Mouse (Mus musculus) urinary bladder, adult 2 months (tissue): Measurements from ENCODE around the gene Cenpx. TPM values are rescaled to one million over a fixed set of nuclear protein-coding genes. Genes with fewer than 3 reads are reported as not detected.
"Not testable (repeated sequence)": the region's sequence is repeated elsewhere in the genome, so short reads cannot be mapped to it uniquely, and the experiment has no call there.

Experiments
- DNase-seq: peaks from one replicate; pipeline ENCODE4 v3.0.0; 2022; ENCODE audit warnings: low spot score
- polyA plus RNA-seq: library from polyadenylated mRNA; depleted of rRNA; stranded (reverse); fragments of >200 nt; gene quantifications from 2 replicates; pipeline ENCODE4 v1.2.3, GENCODE M21; 2012

The Cenpx gene
- polyA plus RNA-seq, 1 experiment = 76.0 TPM

DNA sequence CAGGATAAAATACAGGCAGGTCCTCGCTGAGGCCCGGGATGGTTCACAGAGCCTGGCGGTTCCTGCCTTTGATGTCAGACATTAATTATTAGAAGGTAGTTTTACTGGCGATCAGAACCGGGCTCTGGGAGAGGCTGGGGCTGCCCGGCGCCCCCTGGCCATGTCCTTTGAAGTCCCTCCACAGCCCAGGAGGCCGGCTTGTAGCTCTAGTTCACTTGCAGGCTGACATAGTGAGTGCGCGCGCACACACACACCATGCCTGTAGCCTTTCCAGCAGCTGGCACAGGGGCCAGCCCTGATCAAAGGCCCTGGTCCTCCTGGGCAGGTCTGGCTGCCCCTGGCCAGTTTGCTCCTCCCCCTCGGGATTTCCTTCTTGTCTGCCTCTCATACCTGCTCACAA lies 17.9 kb downstream of the Cenpx start:
- DNase-seq = no peak

DNA sequence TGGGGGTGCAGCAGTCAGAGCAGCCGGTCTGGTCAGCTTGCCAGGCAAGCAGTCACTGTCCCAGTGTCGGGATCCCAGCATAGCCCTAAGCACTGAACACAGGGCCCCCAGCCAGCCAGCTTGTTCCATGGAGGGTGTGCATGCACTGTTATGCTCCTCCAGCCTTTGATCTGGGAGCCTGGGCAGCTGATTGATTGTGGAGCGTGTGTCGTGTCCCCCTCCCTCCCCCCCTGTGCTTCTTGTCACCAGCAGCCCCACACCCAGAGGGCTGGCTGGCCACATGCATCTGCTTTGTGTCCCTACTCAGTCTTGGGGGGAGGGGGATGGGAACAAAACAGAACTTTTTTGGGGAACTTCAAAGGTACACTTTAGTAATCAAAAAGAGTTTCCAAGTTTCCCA lies 18.4 kb downstream of the Cenpx start:
- no peak for DNase-seq

DNA sequence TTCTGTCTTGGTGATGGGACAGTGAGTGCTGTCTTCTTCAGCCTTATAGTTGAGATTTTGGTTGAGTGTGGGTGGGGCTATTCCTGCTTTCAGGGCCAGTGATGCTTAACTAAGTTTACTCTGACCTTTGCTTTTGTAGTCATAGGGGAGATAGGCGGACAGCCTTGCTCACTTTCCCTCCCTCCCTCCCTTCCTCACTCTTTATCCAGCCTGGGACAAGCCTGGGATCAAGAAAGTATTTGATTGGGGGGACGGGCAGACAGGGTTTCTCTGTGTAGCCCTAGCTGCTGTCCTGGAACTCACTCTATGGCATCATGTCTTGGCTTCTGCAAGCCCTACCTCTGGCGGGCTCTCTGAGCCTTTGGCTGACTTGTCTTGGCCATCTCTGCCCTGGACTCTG lies 20.1 kb downstream of the Cenpx start:
- DNase-seq = no peak

DNA sequence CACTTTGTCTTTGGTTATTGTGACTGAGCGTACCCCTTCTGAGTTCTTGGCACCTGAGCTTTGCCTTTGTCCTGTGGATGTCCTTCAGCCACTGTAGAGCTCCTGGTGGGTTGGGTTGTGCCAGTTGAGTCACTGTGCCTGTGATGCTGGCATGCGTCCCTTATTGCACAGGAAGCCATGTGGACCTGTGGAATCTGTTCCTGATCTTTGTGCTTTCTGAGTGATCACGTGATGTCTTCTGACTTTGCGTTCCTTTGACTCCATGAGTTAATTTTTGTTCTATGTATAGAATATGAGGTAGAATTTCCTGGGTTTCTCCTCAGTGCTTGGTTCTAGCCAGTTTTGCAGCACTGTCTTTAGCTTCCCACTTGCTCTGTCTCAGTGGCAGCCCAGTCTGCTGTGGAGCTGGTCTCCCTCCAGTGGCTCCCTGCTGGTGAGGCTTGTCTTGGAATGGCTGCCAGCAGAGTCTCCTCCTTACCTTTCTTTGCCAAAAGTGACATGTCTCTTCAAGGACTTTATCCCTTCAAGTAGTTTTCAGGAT lies 21.0 kb downstream of the Cenpx start:
- no peak for DNase-seq

DNA sequence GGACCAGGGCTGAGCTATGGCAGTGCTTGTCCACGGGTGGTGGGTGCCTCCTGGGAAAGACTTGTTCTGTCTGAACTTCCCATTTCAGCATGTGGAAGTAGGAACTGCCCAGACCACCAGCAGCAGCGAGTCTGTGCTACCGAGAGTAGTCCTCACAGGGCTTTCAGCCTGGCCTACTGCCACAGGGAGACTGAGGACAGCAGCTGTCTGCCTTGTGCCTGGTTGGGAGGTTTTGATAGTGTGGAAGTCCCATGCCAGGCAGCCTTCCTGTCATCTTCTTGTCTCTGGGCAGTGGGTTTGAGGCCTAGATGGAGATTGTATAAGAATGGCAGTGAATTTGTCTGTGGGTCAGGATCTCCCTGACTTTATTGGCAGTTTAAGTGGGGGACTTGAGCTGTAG lies 24.2 kb downstream of the Cenpx start:
- DNase-seq = no peak

- no peak for DNase-seq
Measured at GRCm38 (mm10) chr11:120686650-120687272, 26.8 kb downstream of the Cenpx start.

DNA sequence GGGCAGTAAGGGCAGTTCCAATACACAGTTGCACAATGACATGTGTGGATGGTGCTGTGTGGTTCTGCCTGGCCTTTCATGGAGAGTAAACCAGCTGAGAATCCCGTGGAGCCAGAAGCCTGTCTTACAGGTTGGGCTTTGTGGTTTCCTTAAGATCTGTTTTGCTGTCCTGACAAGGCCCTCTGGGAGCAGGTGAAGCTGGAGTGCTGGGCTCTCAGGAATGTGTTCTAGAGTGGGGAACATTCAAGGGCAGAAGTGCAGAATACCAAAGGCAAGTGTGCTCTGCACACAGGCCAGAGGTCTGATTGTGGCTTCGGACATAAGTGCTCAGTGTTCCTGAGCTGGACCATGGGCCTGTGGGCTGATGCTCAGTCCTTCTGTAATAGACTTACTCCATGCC lies 28.9 kb downstream of the Cenpx start:
- no peak for DNase-seq

DNA sequence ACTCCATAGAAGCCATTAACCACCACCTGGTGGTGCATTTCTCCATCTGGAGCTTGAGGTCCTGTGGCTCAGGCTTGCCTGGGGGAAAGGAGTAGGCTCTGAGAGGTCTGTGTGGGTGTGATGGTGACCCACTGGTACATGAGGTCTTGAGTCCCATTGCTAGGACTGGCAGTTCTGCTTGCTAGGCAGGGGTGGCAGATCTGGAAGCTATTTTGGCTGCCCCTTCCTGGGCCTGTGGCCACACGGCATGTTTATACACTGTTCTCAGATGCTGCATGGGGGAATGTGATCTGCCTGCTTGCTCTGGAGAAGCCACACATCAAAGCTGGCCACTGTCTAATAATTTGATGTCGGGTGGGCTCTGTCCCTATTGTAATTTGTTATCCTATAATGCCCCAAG lies 29.5 kb downstream of the Cenpx start:
- no peak for DNase-seq

DNA sequence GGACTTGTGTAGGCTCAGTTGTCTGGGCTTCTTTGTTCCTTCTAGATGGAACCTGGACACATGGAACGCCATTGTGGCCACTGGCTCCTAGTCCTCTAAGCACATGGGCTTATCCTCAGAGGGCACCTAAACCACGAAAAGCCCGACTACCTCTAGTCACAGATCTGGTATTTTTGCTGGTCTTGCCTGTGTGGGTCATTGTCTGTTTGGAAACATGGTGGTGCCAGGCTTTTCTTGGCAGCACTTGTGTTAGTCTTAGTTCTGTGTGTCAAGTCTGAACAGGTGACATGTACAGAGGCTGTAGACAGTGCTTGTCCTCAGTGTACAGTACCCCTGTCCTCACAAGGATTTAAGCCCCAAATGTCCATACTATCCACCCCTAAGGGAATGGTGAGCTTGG lies 30.0 kb downstream of the Cenpx start:
- DNase-seq = no peak

DNA sequence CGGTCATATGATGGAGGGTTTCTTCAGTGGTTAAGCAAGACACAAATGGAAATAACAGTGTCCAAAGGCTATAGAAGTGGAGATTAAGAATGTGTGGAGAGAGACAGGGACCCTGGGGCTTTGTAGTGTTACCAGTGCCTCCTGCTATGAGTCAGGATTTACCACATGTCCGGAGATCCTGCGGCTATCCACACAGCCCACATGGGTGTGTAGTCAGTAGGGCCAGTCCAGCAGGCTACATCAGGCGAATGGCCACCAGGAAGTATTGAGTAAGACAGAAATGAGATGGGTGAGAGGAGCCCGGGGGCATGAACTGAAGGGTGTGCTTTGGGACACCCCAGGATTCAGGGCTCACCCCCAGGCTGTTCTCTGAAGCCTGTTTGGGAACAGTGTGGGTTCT lies 30.9 kb downstream of the Cenpx start:
- DNase-seq = no peak

- no peak for DNase-seq
Measured at GRCm38 (mm10) chr11:120679909-120680308, 33.6 kb downstream of the Cenpx start.

DNA sequence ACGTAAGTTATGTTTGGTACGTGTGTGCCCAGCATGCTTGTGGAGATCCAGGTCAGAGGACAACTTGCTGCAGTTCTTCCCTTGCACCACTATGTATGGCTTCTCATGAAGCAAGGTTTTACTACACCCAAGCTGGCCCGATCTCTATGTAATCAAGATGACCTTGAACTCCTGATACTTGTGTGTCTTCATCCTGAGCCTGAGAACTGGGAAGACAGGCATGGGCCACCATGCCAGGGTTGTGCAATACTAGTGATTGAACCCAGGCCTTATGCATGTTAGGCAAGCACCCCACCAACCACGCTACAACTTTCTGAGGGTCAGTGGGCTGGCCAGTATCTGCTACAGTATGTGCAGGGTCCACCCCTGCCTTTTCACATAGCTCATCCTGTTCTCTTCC lies 36.6 kb downstream of the Cenpx start:
- no peak for DNase-seq

- DNase-seq = not testable (repeated sequence)
Measured at GRCm38 (mm10) chr11:120675875-120676274, 37.7 kb downstream of the Cenpx start.

DNA sequence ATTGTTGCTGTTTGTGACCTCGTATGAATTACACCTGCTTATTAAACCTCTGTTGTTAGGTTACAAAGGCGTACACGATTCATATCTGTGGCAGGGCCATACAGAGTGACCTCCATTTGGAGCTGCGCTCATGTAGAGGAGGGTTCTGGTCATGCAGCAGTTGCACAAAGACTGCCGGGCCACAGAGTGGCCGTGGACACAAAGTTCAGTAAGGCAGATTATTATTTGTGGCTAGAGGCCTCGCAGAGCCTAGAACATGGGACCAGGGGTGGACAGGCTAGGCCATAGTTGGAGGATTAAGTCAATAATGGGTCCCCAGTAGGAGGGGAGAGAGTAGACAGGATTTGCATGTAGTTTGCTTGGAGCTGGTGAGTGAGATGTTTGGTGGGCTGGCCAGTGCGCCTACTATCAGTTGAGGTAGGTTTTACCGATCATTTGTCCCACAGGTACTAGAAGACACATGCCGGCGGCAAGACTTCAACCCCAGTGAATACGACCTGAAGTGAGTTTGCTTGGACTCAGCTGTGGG lies 39.9 kb downstream of the Cenpx start:
- no peak for DNase-seq

GRCm38 (mm10) chr11:120672687-120673593 lies 40.6 kb downstream of the Cenpx start, which contains the start of gene Aspscr1:
TSS of gene Aspscr1 (plus strand) at chr11:120672973.
- DNase-seq = peak; percentile 97

- DNase-seq = no peak
Measured at GRCm38 (mm10) chr11:120666617-120667016, 46.9 kb downstream of the Cenpx start.

DNA sequence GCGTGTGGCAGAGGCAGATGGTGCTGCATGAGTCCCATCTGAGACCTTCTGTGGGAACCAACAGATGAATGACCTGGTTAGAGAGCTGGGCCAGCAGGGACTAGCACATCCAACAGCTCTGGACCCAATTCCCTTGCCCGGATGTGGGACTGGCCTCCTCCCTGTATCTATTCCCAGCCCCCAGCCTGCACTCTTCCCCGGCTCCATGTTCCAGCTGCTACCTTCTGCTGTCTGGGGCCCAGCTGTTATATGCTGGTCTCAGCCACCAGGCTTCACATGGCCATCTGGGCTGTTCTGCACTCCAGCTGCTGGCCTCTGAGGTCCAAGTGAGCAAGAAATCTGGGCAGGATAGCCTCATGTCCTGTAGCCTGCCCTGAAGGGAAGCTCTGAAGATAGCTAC lies 48.1 kb downstream of the Cenpx start:
- no peak for DNase-seq

DNA sequence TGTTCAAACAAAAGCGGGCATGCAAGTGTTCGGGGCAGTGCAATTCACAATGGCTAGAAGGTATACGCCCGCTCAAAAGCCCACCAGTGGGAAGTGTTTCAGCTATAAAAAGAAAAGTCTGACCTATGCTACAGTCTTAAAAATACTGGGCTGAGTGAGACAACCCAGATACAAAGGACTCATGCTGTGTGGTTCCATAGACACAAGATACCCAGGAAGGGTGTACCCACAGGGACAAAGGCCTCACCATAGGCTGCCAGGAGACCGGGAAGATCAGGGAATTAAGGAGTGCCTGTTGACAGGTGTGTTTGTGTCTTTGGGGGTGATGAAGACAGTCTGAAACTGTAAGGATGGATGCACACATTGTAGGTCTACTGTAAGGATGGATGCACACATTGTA lies 49.8 kb downstream of the Cenpx start:
- DNase-seq = no peak

GRCm38 (mm10) chr11:120662759-120663158 lies 50.8 kb downstream of the Cenpx start:
- DNase-seq = no peak

GRCm38 (mm10) chr11:120661076-120661460 lies 52.5 kb downstream of the Cenpx start, which contains the start of gene Notum:
TSS of gene Notum (minus strand) at chr11:120661175.
- DNase-seq = no peak
